8 mouse cellular contexts compared by ENCODE assay signal in the genomic region with DNA sequence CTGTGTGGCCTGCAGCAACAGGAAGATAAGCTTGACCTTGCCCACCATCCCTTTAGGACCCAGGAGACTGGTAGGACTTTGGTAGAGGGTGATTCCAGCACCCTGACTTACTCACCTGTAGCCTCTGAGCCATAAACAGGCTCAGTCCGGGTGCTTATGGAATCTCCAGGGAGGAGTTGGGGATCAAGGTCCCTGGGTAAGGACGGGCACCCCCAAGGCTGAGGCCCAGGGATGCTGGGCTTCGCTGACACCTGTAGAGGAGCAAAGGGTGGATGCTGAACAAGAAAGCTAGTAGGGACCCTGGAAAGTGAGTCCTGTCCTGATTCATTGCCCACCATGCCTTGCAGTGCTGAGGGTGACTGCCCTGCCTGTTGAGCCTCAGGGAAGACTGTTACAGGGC.
DNase-seq lines count a peak whose midpoint lies in the region; ATAC-seq and TF ChIP-seq lines count a peak whose summit lies in the region.
"Not testable (repeated sequence)": the region's sequence is repeated elsewhere in the genome, so short reads cannot be mapped to it uniquely, and the experiment has no call there.

No protein-coding gene starts in this region.

- not testable (repeated sequence) for TF ChIP-seq CTCF in intestine, postnatal 0 days (IDR thresholded peaks at IDR 0.05; ENCODE audit: low read depth); liver, adult 2 months (IDR thresholded peaks at IDR 0.05; ENCODE audit: low read depth, low read length); lung, postnatal 0 days (IDR thresholded peaks at IDR 0.05)

- not testable (repeated sequence) for H3K4me2 ChIP-seq in embryonic facial prominence, embryonic 11.5 days (ENCODE audit: low read depth, low read length); intestine, postnatal 0 days (replicated peaks; ENCODE audit: low read depth); lung, postnatal 0 days (replicated peaks; ENCODE audit: low read depth, low read length); neural tube, embryonic 11.5 days (ENCODE audit: low read depth); stomach, embryonic 16.5 days (ENCODE audit: low read depth, low read length)

- not testable (repeated sequence) for H3K79me2 ChIP-seq in liver, adult 2 months (ENCODE audit: control insufficient read depth, insufficient read depth, low read length)

- 0 out of 2 replicates have a peak, but pooled peaks have one; percentile 4 for ATAC-seq in embryonic facial prominence, embryonic 11.5 days (replicated peaks; ENCODE audit: insufficient number of reproducible peaks, low FRiP score, low TSS enrichment, low read depth)
- peak; percentile 12 to 13 for ATAC-seq in hematopoietic stem cell, adult 5-6 weeks (replicated peaks in 1 of 2; ENCODE audit: insufficient read depth in 1 of 2, low FRiP score in 2 of 2, low TSS enrichment in 1 of 2, low read depth in 1 of 2, poor library complexity in 2 of 2, severe bottlenecking in 2 of 2)
- ATAC-seq in intestine, postnatal 0 days: peak; percentile 7
- peak; percentile 2; the same call in 1 of the 2 replicates for ATAC-seq in lung, postnatal 0 days
- ATAC-seq in neural tube, embryonic 11.5 days (ENCODE audit: insufficient read depth, low FRiP score, low TSS enrichment): peak; percentile 10; the same call in 1 of the 2 replicates
- 0 out of 2 replicates have a peak, but pooled peaks have one; percentile 0 for ATAC-seq in stomach, embryonic 16.5 days (ENCODE audit: insufficient read depth, low FRiP score)

- DNase-seq in embryonic facial prominence, embryonic 11.5 days (ENCODE audit: low spot score); liver, adult 2 months (ENCODE audit: extremely low read depth, low read depth, low spot score); lung, postnatal 0 days (ENCODE audit: low spot score); neural tube, embryonic 11.5 days (ENCODE audit: low spot score): not testable (repeated sequence)
- DNase-seq in gastrocnemius, postnatal 10 days: peak; percentile 49

- H3K36me3 ChIP-seq in embryonic facial prominence, embryonic 11.5 days (replicated peaks; ENCODE audit: control insufficient read depth, insufficient read depth, low read depth, low read length); intestine, postnatal 0 days (ENCODE audit: control insufficient read depth, insufficient read depth); liver, adult 2 months (ENCODE audit: control insufficient read depth, insufficient read depth, low read length); lung, postnatal 0 days (ENCODE audit: insufficient read depth, low read length); neural tube, embryonic 11.5 days (ENCODE audit: control insufficient read depth, insufficient read depth, low read length); stomach, embryonic 16.5 days (ENCODE audit: control insufficient read depth, insufficient read depth, low read length): not testable (repeated sequence)

- not testable (repeated sequence) for H3K27ac ChIP-seq in embryonic facial prominence, embryonic 11.5 days (replicated peaks; ENCODE audit: low read depth, low read length); intestine, postnatal 0 days (ENCODE audit: low read depth, low read length); lung, postnatal 0 days (ENCODE audit: low read length); neural tube, embryonic 11.5 days (ENCODE audit: low read depth, low read length); stomach, embryonic 16.5 days (ENCODE audit: low read length)
- H3K27ac ChIP-seq in liver, adult 2 months (replicated peaks; ENCODE audit: insufficient read depth, low read depth, low read length): peak overlapping the region; percentile 62

- WGBS in embryonic facial prominence, embryonic 11.5 days: 87% methylated on average over 3 of the region's 3 CpGs
- 74% methylated on average over 3 of the region's 3 CpGs for WGBS in intestine, postnatal 0 days
- 87% methylated on average over 3 of the region's 3 CpGs for WGBS in liver, adult 2 months
- WGBS in lung, postnatal 0 days: 76% methylated on average over 3 of the region's 3 CpGs
- 91% methylated on average over 3 of the region's 3 CpGs for WGBS in neural tube, embryonic 11.5 days
- 81% methylated on average over 3 of the region's 3 CpGs for WGBS in stomach, embryonic 16.5 days

- H3K9me3 ChIP-seq in embryonic facial prominence, embryonic 11.5 days (replicated peaks; ENCODE audit: control insufficient read depth, low read length): peaks cover 19% of the 10 kb centered on the region
- peaks cover 16% of the 10 kb centered on the region for H3K9me3 ChIP-seq in intestine, postnatal 0 days (ENCODE audit: control insufficient read depth)
- H3K9me3 ChIP-seq in lung, postnatal 0 days (ENCODE audit: low read length); stomach, embryonic 16.5 days (replicated peaks; ENCODE audit: control insufficient read depth, low read length): not testable (repeated sequence)
- H3K9me3 ChIP-seq in neural tube, embryonic 11.5 days (ENCODE audit: control insufficient read depth, low read length): peaks cover 18% of the 10 kb centered on the region

- not testable (repeated sequence) for H3K9ac ChIP-seq in embryonic facial prominence, embryonic 11.5 days (replicated peaks; ENCODE audit: low read length); intestine, postnatal 0 days (ENCODE audit: low read depth, low read length); liver, adult 2 months (ENCODE audit: low read depth, low read length); lung, postnatal 0 days (replicated peaks; ENCODE audit: low read depth); neural tube, embryonic 11.5 days (ENCODE audit: low read length); stomach, embryonic 16.5 days (ENCODE audit: low read length)

- not testable (repeated sequence) for H3K27me3 ChIP-seq in embryonic facial prominence, embryonic 11.5 days (ENCODE audit: control insufficient read depth, insufficient read depth, low read length); intestine, postnatal 0 days (replicated peaks; ENCODE audit: control insufficient read depth, insufficient read depth, low read length); liver, adult 2 months (ENCODE audit: control insufficient read depth, insufficient read depth, low read length); lung, postnatal 0 days (replicated peaks; ENCODE audit: insufficient read depth, low read length); neural tube, embryonic 11.5 days (ENCODE audit: control insufficient read depth, insufficient read depth, low read length); stomach, embryonic 16.5 days (ENCODE audit: control insufficient read depth, insufficient read depth, low read length)

- TF ChIP-seq EP300 in lung, postnatal 0 days (IDR thresholded peaks at IDR 0.05): not testable (repeated sequence)

- not testable (repeated sequence) for H3K4me1 ChIP-seq in embryonic facial prominence, embryonic 11.5 days (ENCODE audit: control insufficient read depth, insufficient read depth, low read length); intestine, postnatal 0 days (replicated peaks; ENCODE audit: control insufficient read depth, insufficient read depth, low read length); liver, adult 2 months (ENCODE audit: control insufficient read depth, insufficient read depth, low read length); lung, postnatal 0 days (ENCODE audit: insufficient read depth, low read depth, low read length); neural tube, embryonic 11.5 days (ENCODE audit: control insufficient read depth, insufficient read depth, low read length); stomach, embryonic 16.5 days (ENCODE audit: control insufficient read depth, insufficient read depth, low read length)

- not testable (repeated sequence) for TF ChIP-seq POLR2A in liver, adult 2 months (IDR thresholded peaks at IDR 0.05; ENCODE audit: extremely low read depth, insufficient read depth, low read length)

- not testable (repeated sequence) for H3K4me3 ChIP-seq in embryonic facial prominence, embryonic 11.5 days (ENCODE audit: low read depth, low read length); intestine, postnatal 0 days (ENCODE audit: low read depth, low read length); liver, adult 2 months (ENCODE audit: insufficient read depth, low read depth, low read length); lung, postnatal 0 days (ENCODE audit: low read depth, low read length); neural tube, embryonic 11.5 days (ENCODE audit: low read depth, low read length); stomach, embryonic 16.5 days (replicated peaks; ENCODE audit: low read length)
